Mouse (Mus musculus): ENCODE results near the gene Ift172. TPM values are rescaled to one million over a fixed set of nuclear protein-coding genes. Genes with fewer than 3 reads are reported as not detected.
"Not testable (repeated sequence)": the region's sequence is repeated elsewhere in the genome, so short reads cannot be mapped to it uniquely, and the experiment has no call there.

The Ift172 gene
- total and polyA plus RNA-seq, 2 experiments from 2014 or later, result 16.5 to 28.2 TPM

DNA sequence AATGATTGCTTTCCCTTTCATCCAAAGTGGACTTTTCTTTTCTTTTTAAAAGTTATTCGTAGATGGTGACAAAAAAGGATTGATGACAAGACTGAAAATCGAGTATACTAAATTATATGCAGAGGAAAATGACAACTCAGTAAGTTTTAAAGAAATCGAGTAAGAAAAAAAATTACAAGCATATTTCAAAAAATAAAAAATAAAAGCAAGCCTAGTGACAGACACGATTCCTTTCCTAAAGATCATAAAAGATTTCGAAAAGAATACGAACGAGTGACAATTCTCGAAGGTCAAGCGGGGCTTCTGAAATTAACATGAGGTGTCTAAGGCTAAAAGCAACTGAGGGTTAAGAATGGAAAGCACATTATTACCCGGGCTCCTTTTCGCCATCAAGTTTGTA is 71.4 kb downstream of the Ift172 start:
- Histone ChIP-seq H3K27ac (ENCODE audit: low read depth, low read length) (peak overlapping the region; percentile 96), H3K4me1 (ENCODE audit: insufficient read depth, low read length) (no peaks in the 10 kb centered on the region), H3K9ac (replicated peaks; ENCODE audit: low read length, poor library complexity, severe bottlenecking) (peak overlapping the region; percentile 90), H3K9me3 (ENCODE audit: low read length) (no peaks in the 10 kb centered on the region), H3K36me3 (ENCODE audit: insufficient read depth, low read length) (no peaks in the 10 kb centered on the region), H3K4me2 (ENCODE audit: low read depth, low read length, poor library complexity, severe bottlenecking) (peak overlapping the region; percentile 78), H3K4me3 (ENCODE audit: low read depth, low read length) (peak overlapping the region; percentile 98), H3K27me3 (ENCODE audit: insufficient read depth, low read length) (no peaks in the 10 kb centered on the region)
- ATAC-seq (ENCODE audit: low FRiP score) (no peak), DNase-seq (ENCODE audit: low spot score) (no peak)
- WGBS, result 2% methylated on average over 11 of the region's 11 CpGs
- TF ChIP-seq CTCF (IDR thresholded peaks at IDR 0.05), result no peak

DNA sequence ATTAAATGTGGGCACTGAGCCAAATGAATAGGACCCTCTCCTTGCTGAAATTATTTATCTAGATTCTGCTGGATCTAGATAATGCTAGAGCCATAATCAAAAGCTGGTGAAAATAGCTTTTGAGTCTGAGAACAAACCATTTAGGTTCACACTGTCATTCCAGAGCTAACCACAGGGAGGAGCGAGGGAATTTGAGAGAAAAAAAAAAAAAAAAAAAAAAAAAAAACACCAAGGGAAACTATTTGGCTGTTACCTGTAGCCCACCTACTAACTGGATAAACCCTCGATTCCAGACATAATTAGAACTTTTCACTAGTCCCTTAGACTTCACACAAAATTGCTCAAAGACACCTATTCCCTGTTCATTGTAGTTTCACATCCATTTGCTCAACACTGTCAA is 71.8 kb downstream of the Ift172 start:
- H3K9ac ChIP-seq (replicated peaks; ENCODE audit: low read length, poor library complexity, severe bottlenecking), result peak overlapping the region; percentile 39; the same call in 1 of the 2 replicates
- no peak for ATAC-seq (ENCODE audit: low FRiP score)

DNA sequence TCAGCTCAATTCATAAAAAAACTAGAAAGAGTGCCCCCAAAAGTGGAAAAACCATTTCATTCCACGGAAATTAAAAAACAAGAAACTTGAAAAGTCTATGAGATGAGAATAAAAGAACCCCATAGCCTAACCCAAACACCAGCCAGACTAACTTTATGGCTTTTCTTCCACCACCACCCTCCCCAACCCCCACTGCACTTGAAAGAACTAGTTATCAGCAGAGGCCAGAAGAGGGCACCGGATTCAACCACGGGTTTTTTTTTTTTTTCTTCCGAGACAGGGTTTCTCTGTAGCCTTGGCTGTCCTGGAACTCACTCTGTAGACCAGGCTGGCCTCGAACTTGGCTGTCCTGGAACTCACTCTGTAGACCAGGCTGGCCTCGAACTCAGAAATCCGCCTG is 72.6 kb downstream of the Ift172 start:
- WGBS, result 67% methylated on average over 7 of the region's 7 CpGs
- no peaks in the 10 kb centered on the region for H3K4me1 ChIP-seq (ENCODE audit: insufficient read depth, low read length)
- no peak overlapping the region for H3K4me2 ChIP-seq (ENCODE audit: low read depth, low read length, poor library complexity, severe bottlenecking)
- ATAC-seq (ENCODE audit: low FRiP score), result no peak
- H3K9me3 ChIP-seq (ENCODE audit: low read length), result no peaks in the 10 kb centered on the region
- no peaks in the 10 kb centered on the region for H3K36me3 ChIP-seq (ENCODE audit: insufficient read depth, low read length)
- no peak; the same call in 1 of the 2 replicates for TF ChIP-seq CTCF (IDR thresholded peaks at IDR 0.05)
- no peak for DNase-seq (ENCODE audit: low spot score)
- H3K4me3 ChIP-seq (ENCODE audit: low read depth, low read length), result no peak overlapping the region
- H3K9ac ChIP-seq (replicated peaks; ENCODE audit: low read length, poor library complexity, severe bottlenecking), result no peak overlapping the region
- H3K27me3 ChIP-seq (ENCODE audit: insufficient read depth, low read length), result no peaks in the 10 kb centered on the region
- no peak overlapping the region for H3K27ac ChIP-seq (ENCODE audit: low read depth, low read length)

More for the DNA sequence above, 71.8 kb downstream of the Ift172 start:
- peak; percentile 66 for TF ChIP-seq CTCF (IDR thresholded peaks at IDR 0.05)
- peak; percentile 46 for DNase-seq (ENCODE audit: low spot score)
- Histone ChIP-seq H3K36me3 (ENCODE audit: insufficient read depth, low read length) (no peaks in the 10 kb centered on the region), H3K9me3 (ENCODE audit: low read length) (no peaks in the 10 kb centered on the region), H3K4me2 (ENCODE audit: low read depth, low read length, poor library complexity, severe bottlenecking) (peak overlapping the region; percentile 78), H3K4me3 (ENCODE audit: low read depth, low read length) (peak overlapping the region; percentile 98), H3K4me1 (ENCODE audit: insufficient read depth, low read length) (no peaks in the 10 kb centered on the region), H3K27ac (ENCODE audit: low read depth, low read length) (no peak overlapping the region), H3K27me3 (ENCODE audit: insufficient read depth, low read length) (no peaks in the 10 kb centered on the region)
- WGBS, result 1% methylated on average over 2 of the region's 2 CpGs

DNA sequence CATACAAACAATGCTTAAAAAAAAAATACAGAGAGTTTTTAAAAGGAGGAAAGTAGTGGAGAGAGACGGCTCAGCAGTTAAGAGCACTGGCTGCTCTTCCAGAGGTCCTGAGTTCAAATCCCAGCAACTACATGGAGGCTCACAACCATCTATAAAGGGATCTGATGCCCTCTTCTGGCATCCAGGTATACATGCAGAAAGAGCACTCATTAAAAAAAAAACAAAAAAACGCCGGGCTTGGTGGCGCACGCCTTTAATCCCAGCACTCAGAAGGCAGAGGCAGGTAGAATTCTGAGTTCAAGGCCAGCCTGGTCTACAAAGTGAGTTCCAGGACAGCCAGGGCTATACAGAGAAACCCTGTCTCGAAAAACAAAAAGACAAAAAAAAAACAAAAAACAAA is 74.4 kb downstream of the Ift172 start:
- not testable (repeated sequence) for H3K27me3 ChIP-seq (ENCODE audit: insufficient read depth, low read length); H3K27ac ChIP-seq (ENCODE audit: low read depth, low read length); H3K4me1 ChIP-seq (ENCODE audit: insufficient read depth, low read length); H3K4me3 ChIP-seq (ENCODE audit: low read depth, low read length); ATAC-seq (ENCODE audit: low FRiP score); H3K4me2 ChIP-seq (ENCODE audit: low read depth, low read length, poor library complexity, severe bottlenecking); H3K9me3 ChIP-seq (ENCODE audit: low read length); H3K36me3 ChIP-seq (ENCODE audit: insufficient read depth, low read length); H3K9ac ChIP-seq (replicated peaks; ENCODE audit: low read length, poor library complexity, severe bottlenecking); DNase-seq (ENCODE audit: low spot score)
- 95% methylated on average over 6 of the region's 6 CpGs for WGBS

DNA sequence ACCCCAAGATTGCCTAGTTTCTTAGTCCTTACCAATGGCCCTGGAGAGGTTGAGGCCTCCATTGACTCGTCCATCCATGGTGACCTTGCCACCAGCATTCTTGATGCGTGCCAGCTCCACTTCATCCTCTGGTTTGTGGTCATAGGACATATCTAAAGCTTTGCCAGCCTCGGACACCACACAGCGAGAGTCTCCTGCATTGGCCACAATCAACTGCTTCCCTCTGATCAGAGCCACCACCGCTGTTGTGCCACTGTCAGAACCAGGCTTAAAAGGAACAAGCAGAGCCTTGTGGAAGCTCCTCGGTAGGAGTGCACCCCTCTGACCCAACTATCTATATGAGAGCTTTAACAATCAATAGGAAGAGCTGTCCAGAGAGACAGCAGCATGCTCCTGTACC is 86.5 kb downstream of the Ift172 start:
- no peak overlapping the region for H3K27ac ChIP-seq (ENCODE audit: low read depth, low read length)
- no peak overlapping the region for H3K4me3 ChIP-seq (ENCODE audit: low read depth, low read length)
- WGBS, result 94% methylated on average over 6 of the region's 6 CpGs
- peaks cover 3% of the 10 kb centered on the region; the same call in 1 of the 2 replicates for H3K4me1 ChIP-seq (ENCODE audit: insufficient read depth, low read length)
- no peak for TF ChIP-seq CTCF (IDR thresholded peaks at IDR 0.05)
- ATAC-seq (ENCODE audit: low FRiP score) (no peak), DNase-seq (ENCODE audit: low spot score) (no peak)
- peaks cover 50% of the 10 kb centered on the region for H3K36me3 ChIP-seq (ENCODE audit: insufficient read depth, low read length)
- H3K4me2 ChIP-seq (ENCODE audit: low read depth, low read length, poor library complexity, severe bottlenecking), result no peak overlapping the region
- H3K9me3 ChIP-seq (ENCODE audit: low read length), result peaks cover 5% of the 10 kb centered on the region
- H3K9ac ChIP-seq (replicated peaks; ENCODE audit: low read length, poor library complexity, severe bottlenecking), result no peak overlapping the region
- H3K27me3 ChIP-seq (ENCODE audit: insufficient read depth, low read length), result no peaks in the 10 kb centered on the region

DNA sequence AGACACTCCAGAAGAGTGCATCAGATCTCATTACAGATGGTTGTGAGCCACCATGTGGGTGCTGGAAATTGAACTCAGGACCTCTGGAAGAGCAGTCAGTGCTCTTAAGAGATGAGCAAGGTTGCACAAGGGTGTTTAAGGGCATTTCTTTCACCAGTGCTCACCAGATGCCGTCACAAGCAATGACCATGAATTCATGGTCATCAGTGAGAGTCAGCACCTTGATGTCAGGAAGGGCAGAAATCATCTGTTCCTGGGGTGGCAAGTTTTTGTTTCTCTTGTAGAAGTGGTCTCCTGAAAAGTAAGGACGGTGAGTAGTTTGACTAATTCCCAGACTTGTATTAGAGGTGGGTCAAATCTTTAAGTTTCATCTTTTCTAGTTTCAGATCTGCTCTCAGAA is 87.0 kb downstream of the Ift172 start:
- Histone ChIP-seq H3K27ac (ENCODE audit: low read depth, low read length) (no peak overlapping the region), H3K9me3 (ENCODE audit: low read length) (peaks cover 5% of the 10 kb centered on the region), H3K4me3 (ENCODE audit: low read depth, low read length) (no peak overlapping the region), H3K4me1 (ENCODE audit: insufficient read depth, low read length) (peaks cover 3% of the 10 kb centered on the region; the same call in 1 of the 2 replicates), H3K36me3 (ENCODE audit: insufficient read depth, low read length) (peaks cover 56% of the 10 kb centered on the region), H3K4me2 (ENCODE audit: low read depth, low read length, poor library complexity, severe bottlenecking) (no peak overlapping the region), H3K9ac (replicated peaks; ENCODE audit: low read length, poor library complexity, severe bottlenecking) (no peak overlapping the region), H3K27me3 (ENCODE audit: insufficient read depth, low read length) (no peaks in the 10 kb centered on the region)
- ATAC-seq (ENCODE audit: low FRiP score) (no peak), DNase-seq (ENCODE audit: low spot score) (no peak)
- WGBS, result 90% methylated on average over 2 of the region's 2 CpGs
- TF ChIP-seq CTCF (IDR thresholded peaks at IDR 0.05), result no peak

Other genes with a start within 250 kb of the Ift172 start
- 138 and 155 TPM in 2 replicates for gene Atraid, start 242.8 kb downstream of the Ift172 start, total RNA-seq (2014; rRNA removed)
- 235 and 243 TPM in 2 replicates for gene Atraid, start 242.8 kb downstream of the Ift172 start, polyA plus RNA-seq (2015; fragmentation: Nextera tagmentation; extraction: Ambion mirVana)
- gene Slc5a6, start 242.2 kb downstream of the Ift172 start, total RNA-seq (2014; rRNA removed), result 43.8 and 44.9 TPM in 2 replicates
- 32.3 and 33.0 TPM in 2 replicates for gene Slc5a6, start 242.2 kb downstream of the Ift172 start, polyA plus RNA-seq (2015; fragmentation: Nextera tagmentation; extraction: Ambion mirVana)
- 39.5 and 44.8 TPM in 2 replicates for gene Cad, start 236.3 kb downstream of the Ift172 start, total RNA-seq (2014; rRNA removed)
- gene Cad, start 236.3 kb downstream of the Ift172 start, polyA plus RNA-seq (2015; fragmentation: Nextera tagmentation; extraction: Ambion mirVana), result 6.7 and 7.8 TPM in 2 replicates
- not detected in 2 replicates for gene Dnajc5g, start 184.8 kb downstream of the Ift172 start, total RNA-seq (2014; rRNA removed)
- gene Dnajc5g, start 184.8 kb downstream of the Ift172 start, polyA plus RNA-seq (2015; fragmentation: Nextera tagmentation; extraction: Ambion mirVana), result not detected in 2 replicates
- 19.3 and 24.1 TPM in 2 replicates for gene Slc30a3, start 182.9 kb downstream of the Ift172 start, total RNA-seq (2014; rRNA removed)
- gene Slc30a3, start 182.9 kb downstream of the Ift172 start, polyA plus RNA-seq (2015; fragmentation: Nextera tagmentation; extraction: Ambion mirVana), result 14.0 and 20.6 TPM in 2 replicates
- 0.33 TPM in 1 of 2 replicates, not detected in the other for gene Trim54, start 174.4 kb downstream of the Ift172 start, total RNA-seq (2014; rRNA removed)
- not detected in 2 replicates for gene Trim54, start 174.4 kb downstream of the Ift172 start, polyA plus RNA-seq (2015; fragmentation: Nextera tagmentation; extraction: Ambion mirVana)
- gene Ucn, start 152.3 kb downstream of the Ift172 start, total RNA-seq (2014; rRNA removed), result not detected in 2 replicates
- not detected in 2 replicates for gene Ucn, start 152.3 kb downstream of the Ift172 start, polyA plus RNA-seq (2015; fragmentation: Nextera tagmentation; extraction: Ambion mirVana)
- gene Mpv17, start 136.9 kb downstream of the Ift172 start, total RNA-seq (2014; rRNA removed), result 42.5 and 65.5 TPM in 2 replicates
- 38.8 and 41.8 TPM in 2 replicates for gene Mpv17, start 136.9 kb downstream of the Ift172 start, polyA plus RNA-seq (2015; fragmentation: Nextera tagmentation; extraction: Ambion mirVana)
- gene Gm29609, start 111.2 kb downstream of the Ift172 start, total RNA-seq (2014; rRNA removed), result 3.1 and 4.3 TPM in 2 replicates
- 1.9 and 2.2 TPM in 2 replicates for gene Gm29609, start 111.2 kb downstream of the Ift172 start, polyA plus RNA-seq (2015; fragmentation: Nextera tagmentation; extraction: Ambion mirVana)
- 45.2 and 46.4 TPM in 2 replicates for gene Gtf3c2, start 111.0 kb downstream of the Ift172 start, total RNA-seq (2014; rRNA removed)
- gene Gtf3c2, start 111.0 kb downstream of the Ift172 start, polyA plus RNA-seq (2015; fragmentation: Nextera tagmentation; extraction: Ambion mirVana), result 46.1 and 49.0 TPM in 2 replicates
- 88.3 and 95.2 TPM in 2 replicates for gene Snx17, start 97.9 kb downstream of the Ift172 start, total RNA-seq (2014; rRNA removed)
- 103 and 104 TPM in 2 replicates for gene Snx17, start 97.9 kb downstream of the Ift172 start, polyA plus RNA-seq (2015; fragmentation: Nextera tagmentation; extraction: Ambion mirVana)
- 29.7 and 34.0 TPM in 2 replicates for gene Eif2b4, start 97.7 kb downstream of the Ift172 start, total RNA-seq (2014; rRNA removed)
- gene Eif2b4, start 97.7 kb downstream of the Ift172 start, polyA plus RNA-seq (2015; fragmentation: Nextera tagmentation; extraction: Ambion mirVana), result 84.3 and 93.4 TPM in 2 replicates
- 6.4 and 10.9 TPM in 2 replicates for gene Zfp513, start 88.8 kb downstream of the Ift172 start, total RNA-seq (2014; rRNA removed)
- 11.1 and 13.0 TPM in 2 replicates for gene Zfp513, start 88.8 kb downstream of the Ift172 start, polyA plus RNA-seq (2015; fragmentation: Nextera tagmentation; extraction: Ambion mirVana)
- 87.0 and 95.6 TPM in 2 replicates for gene Ppm1g, start 70.4 kb downstream of the Ift172 start, total RNA-seq (2014; rRNA removed)
- 170 and 183 TPM in 2 replicates for gene Ppm1g, start 70.4 kb downstream of the Ift172 start, polyA plus RNA-seq (2015; fragmentation: Nextera tagmentation; extraction: Ambion mirVana)
- 120 and 126 TPM in 2 replicates for gene Nrbp1, start 50.3 kb downstream of the Ift172 start, total RNA-seq (2014; rRNA removed)
- gene Nrbp1, start 50.3 kb downstream of the Ift172 start, polyA plus RNA-seq (2015; fragmentation: Nextera tagmentation; extraction: Ambion mirVana), result 138 and 149 TPM in 2 replicates
- not detected in 2 replicates for gene Gm9970, start 49.9 kb downstream of the Ift172 start, total RNA-seq (2014; rRNA removed)
- gene Gm9970, start 49.9 kb downstream of the Ift172 start, polyA plus RNA-seq (2015; fragmentation: Nextera tagmentation; extraction: Ambion mirVana), result 0.34 and 0.93 TPM in 2 replicates
- 1.2 and 2.5 TPM in 2 replicates for gene Krtcap3, start 39.4 kb downstream of the Ift172 start, total RNA-seq (2014; rRNA removed)
- 1.5 and 3.4 TPM in 2 replicates for gene Krtcap3, start 39.4 kb downstream of the Ift172 start, polyA plus RNA-seq (2015; fragmentation: Nextera tagmentation; extraction: Ambion mirVana)
- 155 and 188 TPM in 2 replicates for gene Fndc4, start 5.0 kb upstream of the Ift172 start, total RNA-seq (2014; rRNA removed)
- 103 and 118 TPM in 2 replicates for gene Fndc4, start 5.0 kb upstream of the Ift172 start, polyA plus RNA-seq (2015; fragmentation: Nextera tagmentation; extraction: Ambion mirVana)
- 0.42 and 1.2 TPM in 2 replicates for gene Gckr, start 6.3 kb upstream of the Ift172 start, total RNA-seq (2014; rRNA removed)
- gene Gckr, start 6.3 kb upstream of the Ift172 start, polyA plus RNA-seq (2015; fragmentation: Nextera tagmentation; extraction: Ambion mirVana), result 0.85 and 1.0 TPM in 2 replicates
- gene Zfp512, start 161.3 kb upstream of the Ift172 start, total RNA-seq (2014; rRNA removed), result 74.6 and 99.9 TPM in 2 replicates
- gene Zfp512, start 161.3 kb upstream of the Ift172 start, polyA plus RNA-seq (2015; fragmentation: Nextera tagmentation; extraction: Ambion mirVana), result 93.6 and 94.2 TPM in 2 replicates
- gene 4930548H24Rik, start 194.6 kb upstream of the Ift172 start, total RNA-seq (2014; rRNA removed), result 0.28 TPM in 1 of 2 replicates, not detected in the other
- gene 4930548H24Rik, start 194.6 kb upstream of the Ift172 start, polyA plus RNA-seq (2015; fragmentation: Nextera tagmentation; extraction: Ambion mirVana), result not detected in 2 replicates
- 35.2 and 37.3 TPM in 2 replicates for gene Gpn1, start 203.6 kb upstream of the Ift172 start, total RNA-seq (2014; rRNA removed)
- gene Gpn1, start 203.6 kb upstream of the Ift172 start, polyA plus RNA-seq (2015; fragmentation: Nextera tagmentation; extraction: Ambion mirVana), result 62.7 and 71.1 TPM in 2 replicates
- gene Slc4a1ap, start 235.9 kb upstream of the Ift172 start, total RNA-seq (2014; rRNA removed), result 36.8 and 39.6 TPM in 2 replicates
- 23.3 and 30.1 TPM in 2 replicates for gene Slc4a1ap, start 235.9 kb upstream of the Ift172 start, polyA plus RNA-seq (2015; fragmentation: Nextera tagmentation; extraction: Ambion mirVana)
- 25.3 and 25.7 TPM in 2 replicates for gene Supt7l, start 236.7 kb upstream of the Ift172 start, total RNA-seq (2014; rRNA removed)
- 18.1 and 20.4 TPM in 2 replicates for gene Supt7l, start 236.7 kb upstream of the Ift172 start, polyA plus RNA-seq (2015; fragmentation: Nextera tagmentation; extraction: Ambion mirVana)

All from midbrain, postnatal 0 days (tissue).